Mouse (Mus musculus) megakaryocyte, embryonic 14.5 days (primary cell): ENCODE measurements around the gene Gm10401. TPM values are rescaled to one million over a fixed set of nuclear protein-coding genes. Genes with fewer than 3 reads are reported as not detected.
"Not testable (repeated sequence)": the region's sequence is repeated elsewhere in the genome, so short reads cannot be mapped to it uniquely, and the experiment has no call there.

Experiments
- H3K27me3 ChIP-seq: replicated peaks from 2 replicates; pipeline ENCODE3; 2012; ENCODE audit warnings: inconsistent platforms
- H3K36me3 ChIP-seq: replicated peaks from 2 replicates; pipeline ENCODE3; 2012; ENCODE audit warnings: low read length, inconsistent platforms, mixed read lengths
- H3K4me1 ChIP-seq: 2 replicates; pipeline ENCODE4 v1.6.1; 2012; ENCODE audit warnings: inconsistent platforms
- H3K4me3 ChIP-seq: replicated peaks from 2 replicates; pipeline ENCODE3; 2012; ENCODE audit warnings: moderate library complexity, mild to moderate bottlenecking, inconsistent platforms
- H3K9me3 ChIP-seq: 2 replicates; pipeline ENCODE4 v1.6.1; 2012; ENCODE audit warnings: inconsistent platforms
- FLI1 ChIP-seq: IDR thresholded peaks from 2 replicates; pipeline ENCODE4 v1.6.1; 2012; ENCODE audit warnings: low read length, inconsistent platforms, mixed read lengths
- GATA1 ChIP-seq: IDR thresholded peaks from 3 replicates; pipeline ENCODE4 v1.6.1; 2012; ENCODE audit warnings: mixed read lengths, low read length, inconsistent platforms, borderline replicate concordance
- polyA plus RNA-seq: library from polyadenylated mRNA; stranded (reverse); fragments of >175 nt; gene quantifications from 2 replicates; pipeline ENCODE4 v1.2.3, GENCODE M21; 2012; ENCODE audit warnings: low replicate concordance; ENCODE audit not compliant: insufficient read depth

Gm10401 gene
- polyA plus RNA-seq, 1 experiment: not detected

DNA sequence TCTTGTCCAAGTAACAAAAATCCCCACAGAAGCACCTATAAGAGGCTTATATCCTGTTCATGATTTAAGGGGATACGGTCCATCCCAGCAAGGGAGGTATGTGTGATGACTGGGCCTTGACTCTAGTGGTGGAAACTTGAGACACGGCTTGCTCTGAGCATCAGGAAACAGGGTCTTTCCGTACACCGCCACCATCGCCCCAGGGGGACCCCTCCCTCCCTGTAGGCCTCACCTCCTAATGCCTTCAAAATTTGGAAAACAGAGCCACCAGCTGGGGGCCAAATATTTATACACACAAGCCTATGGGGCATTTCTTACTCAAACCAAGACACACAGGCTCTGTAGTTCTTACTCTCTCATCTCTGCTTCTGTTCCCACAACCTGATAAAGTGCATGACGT lies 6.3 kb downstream of the Gm10401 start:
- no peak overlapping the region for H3K4me3 ChIP-seq
- TF ChIP-seq GATA1: no peak
- TF ChIP-seq FLI1: no peak
- H3K27me3 ChIP-seq: no peaks in the 10 kb centered on the region
- peaks cover 51% of the 10 kb centered on the region for H3K4me1 ChIP-seq
- peaks cover 96% of the 10 kb centered on the region for H3K36me3 ChIP-seq
- no peaks in the 10 kb centered on the region for H3K9me3 ChIP-seq

DNA sequence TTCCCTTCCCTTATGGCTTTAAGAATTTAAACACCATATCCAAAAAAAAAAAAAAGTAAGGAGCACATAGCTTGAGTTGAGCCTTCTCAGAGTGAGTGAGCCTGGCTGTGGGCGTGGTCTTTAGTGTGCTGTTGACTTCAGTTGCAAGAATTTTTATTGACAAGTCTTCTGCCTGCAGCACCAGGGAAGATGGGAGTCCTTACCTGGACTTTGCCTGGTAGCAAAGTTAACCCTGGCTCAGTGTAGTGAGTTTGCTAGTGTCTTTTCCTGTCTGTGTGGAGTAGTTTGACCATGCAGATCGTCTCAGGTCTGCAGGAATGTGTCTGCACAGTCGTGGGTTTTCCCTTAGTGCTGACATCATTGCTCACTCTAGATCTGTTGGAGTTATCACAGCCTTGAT lies 7.1 kb downstream of the Gm10401 start:
- no peaks in the 10 kb centered on the region for H3K9me3 ChIP-seq
- no peaks in the 10 kb centered on the region for H3K27me3 ChIP-seq
- TF ChIP-seq FLI1 (no peak), GATA1 (no peak)
- peaks cover 48% of the 10 kb centered on the region for H3K4me1 ChIP-seq
- no peak overlapping the region for H3K4me3 ChIP-seq
- H3K36me3 ChIP-seq: peaks cover 96% of the 10 kb centered on the region

DNA sequence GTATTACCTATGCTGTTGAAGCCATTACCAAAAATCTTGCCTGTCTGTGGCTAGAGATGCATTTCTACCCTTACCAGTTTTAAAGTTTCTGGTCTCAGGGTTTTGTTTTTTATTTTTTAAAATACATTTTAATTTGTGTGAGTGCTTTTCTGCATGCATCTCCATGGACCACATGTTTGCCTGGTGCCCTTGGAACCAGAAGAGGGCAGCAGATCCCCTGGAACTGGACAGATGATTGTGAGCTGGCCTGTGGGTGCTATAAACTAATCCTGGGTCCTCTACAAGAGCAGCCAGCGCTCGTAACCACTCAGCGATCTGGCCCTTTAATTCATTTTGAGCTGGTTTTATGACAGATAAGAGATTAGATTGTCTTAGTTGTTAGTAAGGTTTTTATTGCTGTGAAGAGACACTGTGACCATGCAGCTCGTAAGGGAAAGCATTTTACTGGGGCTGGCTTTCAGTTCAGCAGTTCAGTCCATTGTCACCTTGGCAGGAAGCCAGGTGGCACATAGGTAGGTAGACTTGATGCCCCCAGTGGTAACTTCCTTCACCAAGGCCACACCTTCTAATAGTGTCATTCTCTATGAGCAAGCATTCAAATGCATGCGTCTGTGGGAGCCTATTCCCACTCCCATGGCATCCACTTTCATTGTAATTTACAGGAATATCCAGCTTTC lies 8.4 kb downstream of the Gm10401 start:
- Histone ChIP-seq H3K4me3 (no peak overlapping the region), H3K27me3 (no peaks in the 10 kb centered on the region), H3K4me1 (peaks cover 35% of the 10 kb centered on the region), H3K36me3 (peaks cover 95% of the 10 kb centered on the region), H3K9me3 (no peaks in the 10 kb centered on the region)
- no peak for TF ChIP-seq FLI1
- no peak for TF ChIP-seq GATA1

DNA sequence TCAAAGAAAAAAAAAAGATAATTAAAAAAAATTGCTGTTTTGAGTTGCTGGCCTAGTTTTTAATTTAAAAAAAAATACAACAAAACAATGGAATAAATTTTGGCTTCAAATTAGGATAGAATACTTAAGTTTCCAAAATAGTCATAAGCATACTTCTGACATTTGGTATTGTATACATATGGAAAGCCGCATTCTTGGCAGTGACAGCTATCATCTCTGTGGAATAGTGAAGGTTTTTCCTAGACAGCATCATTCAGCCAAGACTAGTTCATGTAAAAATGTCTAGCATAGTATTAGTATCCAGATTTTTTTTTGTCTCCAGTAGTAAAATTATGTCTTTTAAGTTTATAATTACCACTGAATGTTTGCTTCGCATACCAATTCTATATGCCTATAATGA lies 12.4 kb downstream of the Gm10401 start:
- no peaks in the 10 kb centered on the region for H3K27me3 ChIP-seq
- H3K4me1 ChIP-seq: peaks cover 6% of the 10 kb centered on the region; the same call in 1 of the 2 replicates
- H3K9me3 ChIP-seq: no peaks in the 10 kb centered on the region
- H3K4me3 ChIP-seq: no peak overlapping the region
- no peak for TF ChIP-seq FLI1
- H3K36me3 ChIP-seq: peaks cover 94% of the 10 kb centered on the region

DNA sequence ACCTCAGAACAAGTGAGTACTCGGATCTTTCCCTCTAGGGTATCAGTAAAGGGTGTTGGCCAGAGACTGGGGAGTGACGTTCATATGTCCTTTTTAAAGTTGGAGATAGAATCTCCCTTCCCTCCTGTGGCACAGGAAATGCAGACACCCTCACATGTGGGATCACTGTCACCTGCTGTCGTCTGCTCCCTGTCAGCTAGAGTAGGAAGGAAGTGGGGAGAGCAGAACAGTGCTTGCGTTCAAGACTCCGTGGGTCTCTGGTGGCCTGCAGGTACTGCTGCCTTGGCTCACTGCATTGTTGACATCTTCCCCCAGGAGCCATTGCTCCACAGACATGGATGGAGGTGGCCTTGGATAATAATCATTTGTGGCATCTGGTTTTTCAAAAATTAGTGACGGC lies 14.6 kb downstream of the Gm10401 start:
- Histone ChIP-seq H3K27me3 (no peaks in the 10 kb centered on the region), H3K9me3 (no peaks in the 10 kb centered on the region), H3K36me3 (peaks cover 94% of the 10 kb centered on the region), H3K4me3 (no peak overlapping the region), H3K4me1 (peaks cover 6% of the 10 kb centered on the region; the same call in 1 of the 2 replicates)
- no peak for TF ChIP-seq FLI1
- TF ChIP-seq GATA1: no peak

DNA sequence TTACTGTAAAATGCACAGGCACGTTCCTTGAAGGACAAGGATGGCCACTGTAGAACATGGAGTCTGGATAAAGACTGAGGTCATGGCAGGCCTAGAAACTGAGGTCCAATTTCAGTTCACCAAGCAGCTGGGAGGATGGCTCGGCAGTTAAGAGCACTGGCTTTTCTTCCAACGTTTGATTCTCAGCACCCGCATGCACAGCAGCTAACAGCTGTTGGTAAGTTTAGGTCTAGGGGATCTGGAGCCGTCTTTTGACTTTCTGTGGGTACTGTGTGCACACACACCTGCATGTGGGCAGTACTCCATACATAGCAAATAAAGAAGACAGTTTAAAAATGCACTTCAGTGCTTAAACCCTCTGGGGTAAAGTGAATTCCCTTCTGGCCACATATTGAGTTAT lies 16.5 kb downstream of the Gm10401 start:
- Histone ChIP-seq H3K27me3 (no peaks in the 10 kb centered on the region), H3K4me3 (no peak overlapping the region), H3K36me3 (peaks cover 91% of the 10 kb centered on the region), H3K9me3 (no peaks in the 10 kb centered on the region), H3K4me1 (peaks cover 12% of the 10 kb centered on the region; the same call in 1 of the 2 replicates)
- TF ChIP-seq GATA1: no peak
- TF ChIP-seq FLI1: no peak

DNA sequence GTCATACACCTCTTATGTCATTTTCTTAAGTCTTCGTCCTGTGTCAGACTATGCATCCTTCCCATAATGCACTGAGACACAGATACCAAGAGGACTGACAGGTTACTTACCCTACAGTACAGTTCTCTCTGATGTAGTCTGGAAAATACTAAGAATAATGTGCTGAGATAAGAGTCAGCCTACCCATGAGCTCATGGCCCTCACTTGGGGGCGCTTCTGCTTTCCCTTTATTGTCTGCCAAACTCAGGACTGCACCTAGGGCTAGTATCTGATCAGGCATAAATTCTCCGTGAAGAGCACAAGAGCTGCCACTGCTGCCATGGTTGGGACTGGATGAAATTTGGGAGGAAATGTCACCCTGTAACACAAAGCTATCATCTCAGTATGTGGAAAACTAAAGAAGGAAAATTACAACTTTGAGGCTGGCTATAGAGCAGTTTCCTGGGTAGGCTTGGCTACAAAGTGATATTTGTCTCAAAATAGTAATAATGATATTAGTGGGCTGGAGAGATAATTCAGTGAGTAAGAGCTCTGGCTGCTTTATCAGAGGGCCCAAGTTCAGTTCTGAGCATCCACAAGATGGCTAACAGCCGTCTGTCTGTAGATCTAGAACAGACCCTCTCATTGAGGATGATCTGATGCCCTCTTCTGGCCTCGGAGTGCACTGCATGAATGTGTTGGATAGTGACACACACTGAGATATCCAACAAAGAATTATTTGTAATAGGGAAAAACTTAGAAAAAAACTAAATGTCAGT lies 21.8 kb downstream of the Gm10401 start:
- H3K27me3 ChIP-seq: no peaks in the 10 kb centered on the region
- peaks cover 61% of the 10 kb centered on the region for H3K4me1 ChIP-seq
- no peak overlapping the region for H3K4me3 ChIP-seq
- H3K9me3 ChIP-seq: no peaks in the 10 kb centered on the region
- TF ChIP-seq GATA1 (no peak), FLI1 (no peak)
- peaks cover 79% of the 10 kb centered on the region for H3K36me3 ChIP-seq

DNA sequence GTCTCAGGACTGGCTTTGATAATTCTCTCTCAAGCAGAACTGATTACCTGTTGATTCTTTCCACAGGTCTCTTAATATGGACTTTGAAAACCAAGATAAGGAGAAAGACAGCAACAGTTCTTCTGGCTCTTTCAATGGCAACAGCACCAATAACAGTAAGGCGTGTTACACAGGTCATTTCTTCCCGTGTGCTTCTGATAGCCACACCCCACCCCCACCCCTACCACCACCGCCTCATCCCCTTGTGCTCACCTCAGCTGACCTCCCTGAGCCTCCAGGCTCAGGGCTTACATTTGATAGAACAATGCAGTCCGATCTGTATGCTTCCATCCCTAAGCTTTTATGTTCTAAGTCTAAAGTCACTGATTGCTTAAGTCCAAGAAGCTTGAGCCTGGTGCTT lies 23.3 kb downstream of the Gm10401 start:
- H3K9me3 ChIP-seq: no peaks in the 10 kb centered on the region
- peaks cover 67% of the 10 kb centered on the region for H3K36me3 ChIP-seq
- no peak overlapping the region for H3K4me3 ChIP-seq
- TF ChIP-seq GATA1: no peak
- no peak for TF ChIP-seq FLI1
- peaks cover 74% of the 10 kb centered on the region for H3K4me1 ChIP-seq
- no peaks in the 10 kb centered on the region for H3K27me3 ChIP-seq

DNA sequence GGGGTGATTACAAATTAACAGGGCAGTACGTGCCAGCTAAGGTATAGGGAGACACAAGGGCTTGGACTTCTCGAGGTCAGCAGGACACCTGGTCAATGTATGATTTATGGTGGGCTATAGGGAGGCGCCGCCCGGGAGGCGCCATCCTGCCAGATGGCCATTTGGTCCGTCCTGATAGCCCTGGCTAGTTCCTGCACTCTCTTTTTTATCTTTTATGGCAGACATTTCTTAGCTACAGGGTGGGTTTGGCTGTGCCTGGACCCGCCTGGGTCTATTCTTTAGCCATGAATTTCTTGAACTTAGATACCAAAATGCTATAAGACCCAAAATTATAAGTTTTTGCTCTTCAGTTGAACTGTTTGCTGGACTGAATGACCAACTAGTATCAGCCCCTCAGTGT lies 24.8 kb downstream of the Gm10401 start:
- H3K4me1 ChIP-seq: peaks cover 82% of the 10 kb centered on the region
- not testable (repeated sequence) for H3K27me3 ChIP-seq, H3K9me3 ChIP-seq, H3K4me3 ChIP-seq
- H3K36me3 ChIP-seq: peaks cover 55% of the 10 kb centered on the region

DNA sequence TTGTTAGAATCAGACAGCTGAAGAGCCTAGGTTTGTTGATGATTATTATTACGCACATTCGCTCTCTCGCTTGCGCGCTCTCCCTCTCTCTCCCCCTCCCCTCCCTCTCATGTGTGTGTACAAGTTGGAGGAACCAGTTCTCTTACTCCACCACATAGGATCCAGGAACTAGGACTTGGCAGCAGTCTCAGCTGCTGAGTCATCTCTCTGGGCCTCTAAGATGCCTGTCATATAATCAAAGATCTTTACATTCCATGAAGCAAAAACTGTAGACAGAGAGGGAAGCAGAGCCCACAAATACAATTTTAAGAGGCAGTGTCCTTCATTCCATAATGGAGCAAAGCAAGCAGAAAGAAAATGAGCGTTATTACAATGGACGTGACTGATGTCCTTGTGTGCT lies 26.0 kb downstream of the Gm10401 start:
- Histone ChIP-seq H3K4me3 (peak overlapping the region; percentile 48), H3K9me3 (no peaks in the 10 kb centered on the region), H3K36me3 (peaks cover 56% of the 10 kb centered on the region), H3K4me1 (peaks cover 90% of the 10 kb centered on the region), H3K27me3 (no peaks in the 10 kb centered on the region)
- TF ChIP-seq GATA1 (no peak), FLI1 (no peak)
